Mouse (Mus musculus) neural tube, embryonic 11.5 days (tissue): ENCODE measurements around the gene Aak1. TPM values are rescaled to one million over a fixed set of nuclear protein-coding genes. Genes with fewer than 3 reads are reported as not detected.
A peak's percentile ranks its signal among the peaks of the same experiment; 100 is the strongest.

Source experiments
- ATAC-seq: fragments of 200-750 bp; cut with Nextera tagmentation; 2 replicates; pipeline ENCODE4 v1.8.0; 2017; ENCODE audit warnings: moderate number of reproducible peaks, mild to moderate bottlenecking, moderate TSS enrichment, moderate library complexity; ENCODE audit not compliant: insufficient read depth, low FRiP score, low TSS enrichment
- DNase-seq: peaks from one replicate; pipeline ENCODE4 v3.0.0-alpha.2; 2015; ENCODE audit warnings: low spot score
- H3K27ac ChIP-seq: fragments of 300-500 bp; sonication (generic); 2 replicates; pipeline ENCODE4 v1.5.1; 2014; ENCODE audit warnings: low read depth, mild to moderate bottlenecking, low read length
- H3K27me3 ChIP-seq: fragments of 300-500 bp; sonication (generic); 2 replicates; pipeline ENCODE4 v1.6.1; 2014; ENCODE audit warnings: mild to moderate bottlenecking, low read length, mixed read lengths; ENCODE audit not compliant: control insufficient read depth, insufficient read depth
- H3K36me3 ChIP-seq: fragments of 300-500 bp; sonication (generic); 2 replicates; pipeline ENCODE4 v1.6.1; 2014; ENCODE audit warnings: mild to moderate bottlenecking, low read length, moderate library complexity, mixed read lengths; ENCODE audit not compliant: control insufficient read depth, insufficient read depth
- H3K4me1 ChIP-seq: fragments of 300-500 bp; sonication (generic); 2 replicates; pipeline ENCODE4 v1.6.1; 2014; ENCODE audit warnings: low read length, mixed read lengths; ENCODE audit not compliant: control insufficient read depth, insufficient read depth
- H3K4me2 ChIP-seq: fragments of 300-500 bp; sonication (generic); 2 replicates; pipeline ENCODE4 v1.6.1; 2014; ENCODE audit warnings: low read depth, mild to moderate bottlenecking, moderate library complexity
- H3K4me3 ChIP-seq: fragments of 300-500 bp; sonication (generic); 2 replicates; pipeline ENCODE4 v1.5.1; 2014; ENCODE audit warnings: low read depth, low read length
- H3K9ac ChIP-seq: fragments of 300-500 bp; sonication (generic); 2 replicates; pipeline ENCODE4 v1.6.1; 2014; ENCODE audit warnings: mild to moderate bottlenecking, low read length
- H3K9me3 ChIP-seq: fragments of 300-500 bp; sonication (generic); 2 replicates; pipeline ENCODE4 v1.6.1; 2016; ENCODE audit warnings: low read length; ENCODE audit not compliant: control insufficient read depth
- WGBS: fragments of 180-500 bp; shearing (Covaris S2); extraction: QIAGEN DNeasy Blood & Tissue Kit; methylation state at CpG from one replicate; pipeline ENCODE4 v1.1.7; 2014; 5-methylcytosine and 5-hydroxymethylcytosine counted together
- polyA plus RNA-seq: library from polyadenylated mRNA; unstranded; fragments of >200 nt; fragmentation: Nextera tagmentation; extraction: Ambion mirVana; gene quantifications from 2 replicates; pipeline ENCODE4 v1.2.1, GENCODE M21; 2014

Aak1 gene
- polyA plus RNA-seq, 1 experiment from 2014 or later = 27.1 TPM

DNA sequence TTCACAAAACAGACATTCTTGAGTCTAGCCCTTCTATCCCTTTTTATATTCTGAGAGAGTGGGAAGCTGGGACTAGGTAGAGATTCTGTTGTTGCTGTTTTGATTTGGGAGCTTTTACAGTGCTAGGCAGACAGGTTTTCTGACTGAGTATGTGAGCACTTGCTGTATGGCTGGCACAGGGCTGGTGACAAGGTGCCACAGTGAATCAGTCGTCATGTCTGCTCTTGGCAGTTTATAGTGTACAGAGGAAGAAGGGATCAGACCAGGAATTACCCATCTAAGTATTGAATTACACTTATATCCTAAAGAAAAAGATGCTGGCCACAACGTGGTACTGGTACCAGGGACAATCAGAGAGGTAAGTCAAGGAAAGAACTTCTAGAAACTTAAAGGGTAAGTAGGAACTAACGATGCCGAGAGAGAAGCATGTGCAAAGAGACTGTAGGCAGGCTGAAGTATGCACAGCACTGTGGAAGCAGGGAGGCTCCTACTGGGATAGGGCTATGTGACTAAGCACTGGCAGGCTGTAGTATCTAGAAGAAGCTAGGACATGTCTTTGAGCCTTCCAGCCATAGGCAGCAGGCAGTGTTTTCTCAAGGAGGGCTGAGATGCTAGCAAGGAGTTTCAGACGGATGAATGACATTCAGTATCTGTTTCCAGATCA, 67.0 kb downstream of the Aak1 start:
- Histone ChIP-seq H3K27ac (no peak overlapping the region), H3K4me2 (no peak overlapping the region), H3K4me1 (no peaks in the 10 kb centered on the region), H3K9me3 (no peaks in the 10 kb centered on the region), H3K27me3 (no peaks in the 10 kb centered on the region), H3K36me3 (no peaks in the 10 kb centered on the region), H3K9ac (no peak overlapping the region), H3K4me3 (no peak overlapping the region)
- 84% methylated on average over 5 of the region's 5 CpGs for WGBS
- ATAC-seq (no peak), DNase-seq (no peak)

DNA sequence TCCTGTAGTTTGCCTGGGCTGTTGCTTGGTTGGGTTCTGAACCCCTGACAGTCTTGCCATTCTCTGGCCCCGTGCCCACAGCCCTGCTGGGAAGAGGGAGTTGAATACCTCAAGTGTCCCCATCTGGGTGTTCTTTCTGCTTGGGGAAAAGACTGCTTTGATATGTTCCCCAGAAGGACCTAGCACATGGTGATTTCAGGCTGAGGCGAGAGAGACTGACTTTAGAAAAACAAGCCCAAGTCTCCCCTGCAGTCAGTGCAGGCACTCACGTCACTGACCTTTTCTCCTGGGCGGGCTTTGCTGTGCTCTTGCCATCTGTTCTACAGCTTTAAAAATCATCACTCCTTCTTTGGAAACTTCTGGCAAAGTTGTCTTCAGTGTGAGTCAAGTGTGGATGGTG, 67.9 kb downstream of the Aak1 start:
- ATAC-seq = no peak
- 60% methylated on average over 4 of the region's 4 CpGs for WGBS
- no peaks in the 10 kb centered on the region for H3K27me3 ChIP-seq

DNA sequence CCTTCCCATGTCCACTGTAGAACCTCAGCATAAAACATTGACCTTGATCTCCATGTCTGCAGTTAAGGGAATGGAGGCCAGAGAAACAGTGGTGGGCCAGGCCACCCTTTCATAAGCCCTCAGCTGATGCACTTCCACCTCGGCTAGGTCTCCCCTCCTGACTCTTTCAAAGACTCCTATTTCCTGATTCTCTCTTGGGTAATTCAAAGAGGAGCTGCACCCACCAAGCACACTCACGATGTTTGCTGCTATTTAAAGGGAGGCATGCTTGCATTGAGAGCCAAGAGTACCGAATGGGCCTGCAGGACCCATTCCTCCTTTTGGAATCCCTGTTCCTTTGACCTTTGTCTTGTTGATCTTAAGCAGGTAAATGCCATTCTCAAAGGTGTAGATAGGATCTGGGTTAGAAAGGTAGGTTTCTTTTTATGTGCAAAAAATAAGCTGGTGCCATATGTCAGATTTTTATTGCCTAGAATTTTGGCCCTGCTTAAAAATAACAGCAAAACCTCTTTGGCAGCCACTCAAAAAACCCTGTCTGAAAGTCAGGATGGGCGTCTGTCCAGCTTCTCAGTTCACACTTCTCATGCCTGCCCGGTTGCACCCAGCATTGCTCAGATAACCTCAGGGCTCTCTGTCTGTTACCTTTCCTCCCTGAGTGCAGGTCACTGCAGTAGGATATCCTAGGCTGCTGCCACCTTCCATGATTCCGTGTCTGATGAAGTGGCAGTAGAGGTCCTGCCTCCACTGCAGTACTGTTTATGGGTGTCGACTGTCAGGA, 68.9 kb downstream of the Aak1 start:
- ATAC-seq = no peak
- 88% methylated on average over 7 of the region's 7 CpGs for WGBS

More for the DNA sequence above, 67.9 kb downstream of the Aak1 start:
- H3K4me2 ChIP-seq = no peak overlapping the region
- no peaks in the 10 kb centered on the region for H3K9me3 ChIP-seq
- no peak for DNase-seq
- H3K27ac ChIP-seq = no peak overlapping the region
- H3K36me3 ChIP-seq = no peaks in the 10 kb centered on the region
- H3K9ac ChIP-seq = no peak overlapping the region
- H3K4me1 ChIP-seq = no peaks in the 10 kb centered on the region
- no peak overlapping the region for H3K4me3 ChIP-seq

DNA sequence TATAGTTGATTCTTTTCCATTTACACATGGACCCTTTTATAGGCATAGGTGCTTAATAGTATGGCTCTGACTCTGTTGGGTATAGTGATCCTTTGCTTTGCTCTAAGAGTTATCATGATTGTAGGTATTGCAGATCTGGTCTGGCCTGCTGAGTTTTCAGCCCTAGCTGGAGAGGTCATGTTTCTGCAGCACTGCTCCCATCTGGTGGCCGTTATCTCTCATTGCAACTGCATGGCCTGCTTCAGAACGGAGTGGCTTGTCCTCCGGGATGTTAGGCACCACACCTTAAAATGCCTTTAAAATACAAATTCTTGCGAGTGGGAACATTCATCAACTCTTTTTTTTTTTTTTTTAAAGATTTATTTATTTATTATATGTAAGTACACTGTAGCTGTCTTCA, 72.6 kb downstream of the Aak1 start:
- Histone ChIP-seq H3K27ac (no peak overlapping the region), H3K4me1 (no peaks in the 10 kb centered on the region), H3K9ac (no peak overlapping the region), H3K4me2 (no peak overlapping the region), H3K9me3 (no peaks in the 10 kb centered on the region), H3K4me3 (no peak overlapping the region), H3K27me3 (no peaks in the 10 kb centered on the region), H3K36me3 (no peaks in the 10 kb centered on the region)
- DNase-seq (peak; percentile 52), ATAC-seq (no peak)
- 23% methylated on average over 4 of the region's 4 CpGs for WGBS

More for the DNA sequence above, 68.9 kb downstream of the Aak1 start:
- Histone ChIP-seq H3K9ac (no peak overlapping the region), H3K36me3 (no peaks in the 10 kb centered on the region), H3K4me1 (no peaks in the 10 kb centered on the region), H3K4me3 (no peak overlapping the region), H3K9me3 (no peaks in the 10 kb centered on the region), H3K27ac (no peak overlapping the region), H3K4me2 (no peak overlapping the region), H3K27me3 (no peaks in the 10 kb centered on the region)
- no peak for DNase-seq

DNA sequence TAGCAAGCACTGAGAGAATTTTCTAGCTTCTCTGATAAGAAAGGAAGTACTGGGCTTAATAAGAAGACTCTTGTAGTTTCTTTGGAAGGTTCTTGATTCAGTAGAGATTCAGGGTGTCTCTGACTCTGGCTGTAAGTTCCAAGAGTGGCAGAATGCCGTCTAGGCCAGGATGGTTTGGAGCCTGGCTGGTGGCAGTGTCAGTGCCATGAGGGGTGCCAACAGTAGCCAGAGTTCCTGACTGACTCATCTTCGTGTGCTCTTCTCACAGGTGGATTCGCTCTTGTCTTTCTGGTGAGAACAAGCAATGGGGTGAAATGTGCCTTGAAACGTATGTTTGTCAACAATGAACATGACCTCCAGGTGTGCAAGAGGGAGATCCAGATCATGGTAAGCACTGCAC, 75.4 kb downstream of the Aak1 start:
- no peaks in the 10 kb centered on the region for H3K4me1 ChIP-seq
- H3K27ac ChIP-seq = no peak overlapping the region
- no peak overlapping the region for H3K9ac ChIP-seq
- no peak overlapping the region for H3K4me3 ChIP-seq
- H3K4me2 ChIP-seq = no peak overlapping the region
- H3K9me3 ChIP-seq = no peaks in the 10 kb centered on the region
- ATAC-seq (no peak), DNase-seq (no peak)
- H3K27me3 ChIP-seq = no peaks in the 10 kb centered on the region
- H3K36me3 ChIP-seq = no peaks in the 10 kb centered on the region
- WGBS = 96% methylated on average over 4 of the region's 4 CpGs

DNA sequence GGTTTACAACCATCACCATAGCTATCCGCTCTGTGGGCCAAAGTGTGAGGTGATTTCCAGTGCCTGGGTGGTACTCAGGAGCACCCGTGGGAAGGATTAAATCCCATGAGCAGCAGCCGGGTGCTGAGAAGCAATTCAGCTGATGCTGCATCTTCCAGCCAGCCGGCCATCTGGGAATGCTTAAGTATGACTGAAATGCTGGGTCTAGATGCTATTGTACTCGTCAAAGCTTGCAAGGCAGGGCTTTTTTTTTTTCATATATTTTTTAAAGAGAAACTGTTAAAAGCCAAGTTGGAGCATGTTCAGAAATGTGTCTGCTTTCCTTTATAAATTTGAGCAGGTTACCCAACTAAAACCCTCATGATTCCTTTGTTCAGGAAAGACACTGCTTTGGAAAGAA, 85.2 kb downstream of the Aak1 start:
- Histone ChIP-seq H3K4me1 (no peaks in the 10 kb centered on the region), H3K27ac (no peak overlapping the region), H3K9me3 (peaks cover 5% of the 10 kb centered on the region; the same call in 1 of the 2 replicates), H3K27me3 (no peaks in the 10 kb centered on the region), H3K9ac (no peak overlapping the region), H3K4me2 (no peak overlapping the region), H3K4me3 (no peak overlapping the region), H3K36me3 (peaks cover 16% of the 10 kb centered on the region)
- DNase-seq (no peak), ATAC-seq (no peak)
- WGBS = 72% methylated on average over 5 of the region's 5 CpGs

DNA sequence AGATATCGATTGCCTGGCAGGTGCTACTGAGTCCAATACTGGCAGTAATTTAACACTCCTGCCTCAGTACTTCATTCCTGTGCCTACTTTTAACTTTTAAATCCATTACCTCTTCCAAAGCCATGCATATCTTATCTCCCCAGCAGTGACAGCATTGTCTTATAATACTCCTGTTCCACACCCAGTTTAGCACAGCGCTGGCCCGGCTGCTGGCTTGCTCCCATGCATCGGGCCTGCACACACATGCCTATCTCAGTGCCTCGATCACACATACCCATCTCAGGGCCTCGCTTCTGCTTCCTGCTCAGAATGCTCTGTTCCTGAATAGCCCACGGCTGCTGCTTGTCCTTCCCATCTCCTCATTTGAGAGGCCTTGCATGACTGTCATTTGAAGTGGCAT, 90.5 kb downstream of the Aak1 start:
- no peak overlapping the region for H3K9ac ChIP-seq
- 94% methylated on average over 7 of the region's 7 CpGs for WGBS
- no peaks in the 10 kb centered on the region for H3K4me1 ChIP-seq
- no peak overlapping the region for H3K4me3 ChIP-seq
- ATAC-seq (no peak), DNase-seq (no peak)
- H3K9me3 ChIP-seq = peaks cover 5% of the 10 kb centered on the region; the same call in 1 of the 2 replicates
- no peaks in the 10 kb centered on the region for H3K27me3 ChIP-seq
- no peak overlapping the region for H3K27ac ChIP-seq
- H3K4me2 ChIP-seq = no peak overlapping the region
- peaks cover 19% of the 10 kb centered on the region for H3K36me3 ChIP-seq

DNA sequence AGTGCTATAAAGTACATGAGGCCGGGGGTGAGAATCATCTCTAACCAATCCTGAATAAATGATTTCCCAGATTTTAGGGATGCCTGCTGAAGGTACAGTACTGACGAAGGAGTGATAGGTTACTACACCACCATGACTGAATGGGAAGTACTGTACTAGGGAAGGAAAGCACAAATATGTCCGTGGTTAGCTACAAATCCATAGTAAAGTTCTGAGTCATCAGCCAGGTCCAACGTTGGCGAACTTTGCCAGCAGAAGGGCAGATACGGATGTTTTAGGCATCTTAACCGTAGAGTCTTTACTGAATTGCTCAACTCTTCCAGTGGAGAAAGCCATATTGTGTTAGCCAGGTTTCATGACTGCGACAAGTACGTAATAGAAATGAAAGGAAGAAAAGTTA, 91.6 kb downstream of the Aak1 start:
- WGBS = 96% methylated on average over 9 of the region's 9 CpGs
- DNase-seq = no peak
- Histone ChIP-seq H3K4me2 (no peak overlapping the region), H3K27ac (no peak overlapping the region), H3K4me1 (no peaks in the 10 kb centered on the region), H3K9ac (no peak overlapping the region), H3K9me3 (no peaks in the 10 kb centered on the region), H3K4me3 (no peak overlapping the region), H3K36me3 (peaks cover 11% of the 10 kb centered on the region), H3K27me3 (no peaks in the 10 kb centered on the region)
- no peak for ATAC-seq

DNA sequence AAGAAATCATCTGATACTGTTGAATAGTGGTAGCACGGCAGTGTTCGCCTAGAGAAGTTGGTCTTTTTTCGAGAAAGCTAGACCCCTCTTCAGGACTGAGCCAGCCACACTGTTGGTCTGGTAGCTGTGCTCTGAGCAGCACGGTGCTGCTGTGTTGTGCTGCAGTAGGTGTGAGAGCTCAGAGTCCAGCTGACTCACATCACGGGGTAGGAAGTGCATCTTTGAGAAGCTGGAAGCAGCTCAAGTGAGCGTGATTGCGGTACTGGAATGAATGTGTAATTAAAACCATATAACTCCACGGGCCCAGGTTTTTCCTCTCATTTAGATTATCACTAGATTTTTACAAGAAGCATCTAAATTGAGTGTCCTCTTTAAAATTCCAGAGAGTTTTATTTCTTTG, 97.8 kb downstream of the Aak1 start:
- Histone ChIP-seq H3K27me3 (no peaks in the 10 kb centered on the region), H3K27ac (no peak overlapping the region), H3K9me3 (no peaks in the 10 kb centered on the region), H3K9ac (no peak overlapping the region), H3K4me1 (no peaks in the 10 kb centered on the region; the same call in 1 of the 2 replicates), H3K4me2 (no peak overlapping the region), H3K36me3 (peaks cover 3% of the 10 kb centered on the region), H3K4me3 (no peak overlapping the region)
- 91% methylated on average over 8 of the region's 8 CpGs for WGBS
- DNase-seq (no peak), ATAC-seq (no peak)
